Mouse (Mus musculus): ENCODE data around the gene Dnase1l2. TPM values are rescaled to one million over a fixed set of nuclear protein-coding genes. Genes with fewer than 3 reads are reported as not detected.

The Dnase1l2 gene
- total and polyA plus RNA-seq, 2 experiments from 2014 or later: 0.71 to 7.0 TPM

GRCm38 (mm10) chr17:24477053-24477984, 34.4 kb upstream of the Dnase1l2 start:
- Histone ChIP-seq H3K4me1 (ENCODE audit: insufficient read depth, low read length) (peaks cover 15% of the 10 kb centered on the region), H3K4me2 (ENCODE audit: low read depth, low read length) (peak overlapping the region; percentile 69), H3K4me3 (ENCODE audit: low read length) (no peak overlapping the region), H3K36me3 (ENCODE audit: insufficient read depth, low read length) (peaks cover 30% of the 10 kb centered on the region), H3K9me3 (ENCODE audit: low read length) (no peaks in the 10 kb centered on the region), H3K27me3 (ENCODE audit: insufficient read depth, low read length) (no peaks in the 10 kb centered on the region), H3K9ac (replicated peaks; ENCODE audit: low read length) (no peak overlapping the region; the same call in 1 of the 2 replicates), H3K27ac (peak overlapping the region; percentile 1; the same call in 1 of the 2 replicates)
- ATAC-seq: no peak
- no peak for DNase-seq (ENCODE audit: low spot score)
- 89% methylated on average over 20 of the region's 20 CpGs for WGBS
- TF ChIP-seq CTCF (IDR thresholded peaks at IDR 0.05; ENCODE audit: low read depth): no peak

GRCm38 (mm10) chr17:24476022-24476776, 33.3 kb upstream of the Dnase1l2 start:
- no peak overlapping the region for H3K4me2 ChIP-seq (ENCODE audit: low read depth, low read length)
- no peak overlapping the region for H3K9ac ChIP-seq (replicated peaks; ENCODE audit: low read length)
- TF ChIP-seq CTCF (IDR thresholded peaks at IDR 0.05; ENCODE audit: low read depth): no peak
- ATAC-seq (no peak), DNase-seq (ENCODE audit: low spot score) (no peak)
- no peaks in the 10 kb centered on the region for H3K9me3 ChIP-seq (ENCODE audit: low read length)
- no peak overlapping the region for H3K27ac ChIP-seq
- no peaks in the 10 kb centered on the region for H3K27me3 ChIP-seq (ENCODE audit: insufficient read depth, low read length)
- peaks cover 25% of the 10 kb centered on the region for H3K4me1 ChIP-seq (ENCODE audit: insufficient read depth, low read length)
- no peak overlapping the region for H3K4me3 ChIP-seq (ENCODE audit: low read length)
- peaks cover 30% of the 10 kb centered on the region for H3K36me3 ChIP-seq (ENCODE audit: insufficient read depth, low read length)
- WGBS: 91% methylated on average over 10 of the region's 10 CpGs

- Histone ChIP-seq H3K4me1 (ENCODE audit: insufficient read depth, low read length) (peaks cover 25% of the 10 kb centered on the region), H3K4me2 (ENCODE audit: low read depth, low read length) (no peak overlapping the region), H3K36me3 (ENCODE audit: insufficient read depth, low read length) (peaks cover 30% of the 10 kb centered on the region), H3K27ac (peak overlapping the region; percentile 71; the same call in 1 of the 2 replicates), H3K9me3 (ENCODE audit: low read length) (no peaks in the 10 kb centered on the region), H3K4me3 (ENCODE audit: low read length) (no peak overlapping the region), H3K27me3 (ENCODE audit: insufficient read depth, low read length) (no peaks in the 10 kb centered on the region), H3K9ac (replicated peaks; ENCODE audit: low read length) (no peak overlapping the region)
- TF ChIP-seq CTCF (IDR thresholded peaks at IDR 0.05; ENCODE audit: low read depth): no peak
- DNase-seq (ENCODE audit: low spot score): no peak
- whole genome bisulfite sequencing: 94% methylated on average over 6 of the region's 6 CpGs
- no peak for ATAC-seq
Observed at GRCm38 (mm10) chr17:24475586-24475985, 32.7 kb upstream of the Dnase1l2 start.

- DNase-seq (ENCODE audit: low spot score) (peak; percentile 49), ATAC-seq (no peak)
- Histone ChIP-seq H3K36me3 (ENCODE audit: insufficient read depth, low read length) (peaks cover 30% of the 10 kb centered on the region), H3K4me2 (ENCODE audit: low read depth, low read length) (no peak overlapping the region), H3K27me3 (ENCODE audit: insufficient read depth, low read length) (no peaks in the 10 kb centered on the region), H3K27ac (peak overlapping the region; percentile 71), H3K9ac (replicated peaks; ENCODE audit: low read length) (0 out of 2 replicates have a peak overlapping the region, but pooled peaks have one; percentile 25), H3K9me3 (ENCODE audit: low read length) (no peaks in the 10 kb centered on the region), H3K4me1 (ENCODE audit: insufficient read depth, low read length) (peaks cover 25% of the 10 kb centered on the region), H3K4me3 (ENCODE audit: low read length) (no peak overlapping the region)
- TF ChIP-seq CTCF (IDR thresholded peaks at IDR 0.05; ENCODE audit: low read depth): no peak
- WGBS: 75% methylated on average over 5 of the region's 5 CpGs
Observed at GRCm38 (mm10) chr17:24474557-24474956, 31.7 kb upstream of the Dnase1l2 start.

- H3K9me3 ChIP-seq (ENCODE audit: low read length): no peaks in the 10 kb centered on the region
- H3K9ac ChIP-seq (replicated peaks; ENCODE audit: low read length): 0 out of 2 replicates have a peak within 1 kb of the TSS, but pooled peaks have one; percentile 25
- no peak for TF ChIP-seq CTCF (IDR thresholded peaks at IDR 0.05; ENCODE audit: low read depth)
- no peaks in the 10 kb centered on the region for H3K27me3 ChIP-seq (ENCODE audit: insufficient read depth, low read length)
- DNase-seq (ENCODE audit: low spot score) (no peak), ATAC-seq (no peak)
- H3K27ac ChIP-seq: peak within 1 kb of the TSS; percentile 71
- peaks cover 30% of the 10 kb centered on the region for H3K36me3 ChIP-seq (ENCODE audit: insufficient read depth, low read length)
- peaks cover 25% of the 10 kb centered on the region for H3K4me1 ChIP-seq (ENCODE audit: insufficient read depth, low read length)
- H3K4me3 ChIP-seq (ENCODE audit: low read length): no peak within 1 kb of the TSS
- 74% methylated on average over 6 of the region's 6 CpGs for WGBS
- H3K4me2 ChIP-seq (ENCODE audit: low read depth, low read length): peak within 1 kb of the TSS; percentile 97
Observed at GRCm38 (mm10) chr17:24473612-24474275, 30.8 kb upstream of the Dnase1l2 start, which contains the start of gene Bricd5. Gene Bricd5 (plus strand): TSS chr17:24473884.

GRCm38 (mm10) chr17:24472512-24472911, 29.6 kb upstream of the Dnase1l2 start:
- H3K4me2 ChIP-seq (ENCODE audit: low read depth, low read length): peak overlapping the region; percentile 97
- peaks cover 18% of the 10 kb centered on the region for H3K4me1 ChIP-seq (ENCODE audit: insufficient read depth, low read length)
- TF ChIP-seq CTCF (IDR thresholded peaks at IDR 0.05; ENCODE audit: low read depth): no peak
- ATAC-seq (no peak), DNase-seq (ENCODE audit: low spot score) (peak; percentile 59)
- H3K4me3 ChIP-seq (ENCODE audit: low read length): 0 out of 2 replicates have a peak overlapping the region, but pooled peaks have one; percentile 79
- no peak overlapping the region for H3K9ac ChIP-seq (replicated peaks; ENCODE audit: low read length)
- H3K27ac ChIP-seq: no peak overlapping the region; the same call in 1 of the 2 replicates
- H3K36me3 ChIP-seq (ENCODE audit: insufficient read depth, low read length): peaks cover 30% of the 10 kb centered on the region
- WGBS: 69% methylated on average over 4 of the region's 4 CpGs
- no peaks in the 10 kb centered on the region for H3K9me3 ChIP-seq (ENCODE audit: low read length)
- H3K27me3 ChIP-seq (ENCODE audit: insufficient read depth, low read length): no peaks in the 10 kb centered on the region

All from hindbrain, postnatal 0 days (tissue).